Mouse (Mus musculus): ENCODE measurements around the gene 4933428G20Rik.

- TF ChIP-seq FLI1 (IDR thresholded peaks at IDR 0.05; ENCODE audit: low read length) (no peak), GATA1 (IDR thresholded peaks at IDR 0.05; ENCODE audit: borderline replicate concordance, low read length) (no peak)
Observed at GRCm38 (mm10) chr11:97479085-97479484, 21.1 kb downstream of the 4933428G20Rik start.
